Mouse (Mus musculus) cerebellum, adult 2 months (tissue): ENCODE measurements around the gene Dagla.

Experiments
- CTCF ChIP-seq: fragments of 200-500 bp; IDR thresholded peaks from 2 replicates; pipeline ENCODE4 v1.5.1; 2011; ENCODE audit warnings: low read depth, mild to moderate bottlenecking, control low read depth, low read length, moderate library complexity, borderline replicate concordance; ENCODE audit not compliant: insufficient read depth
- POLR2A ChIP-seq: fragments of 200-500 bp; IDR thresholded peaks from 2 replicates; pipeline ENCODE4 v1.6.1; 2011; ENCODE audit warnings: low read length, control low read depth, borderline replicate concordance; ENCODE audit not compliant: insufficient read depth

DNA sequence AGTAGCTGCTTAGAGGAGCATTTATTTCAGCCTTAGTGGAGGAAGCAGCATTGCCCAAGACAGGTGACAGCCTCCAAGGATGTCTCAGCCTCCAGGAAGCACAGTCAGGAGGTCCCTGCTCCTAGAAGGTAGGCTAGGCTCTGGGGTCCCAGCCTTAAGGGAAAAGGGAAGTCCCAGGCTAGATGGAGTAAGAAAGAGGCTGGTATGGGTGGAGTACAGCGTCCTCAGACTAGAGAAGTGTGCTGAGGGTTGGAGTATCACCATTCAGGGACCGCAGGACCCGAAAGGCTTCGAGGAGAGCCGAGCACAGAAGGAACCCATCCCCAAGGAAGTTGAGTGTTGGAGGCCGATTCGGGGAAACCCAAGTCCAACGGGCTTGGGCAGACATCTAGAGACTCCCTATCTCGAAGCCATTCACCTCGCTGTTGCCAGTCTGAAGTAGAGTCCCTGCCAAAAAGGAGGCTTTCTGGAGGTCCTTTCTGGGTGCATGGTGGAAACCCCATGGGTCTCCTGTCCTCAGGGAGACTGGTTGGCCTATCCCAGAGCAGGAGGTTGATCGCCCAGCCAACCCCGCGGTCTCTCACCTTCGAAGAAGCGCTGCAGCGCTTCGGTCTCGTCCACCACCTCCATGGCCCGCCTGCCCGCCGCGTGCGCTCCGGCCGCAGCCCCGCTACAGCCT, 64.6 kb downstream of the Dagla start:
- TF ChIP-seq CTCF (no peak), POLR2A (no peak)
